Mouse (Mus musculus): ENCODE measurements around the gene Lima1. TPM values are rescaled to one million over a fixed set of nuclear protein-coding genes. Genes with fewer than 3 reads are reported as not detected.

Gene Lima1
- polyA plus RNA-seq, 1 experiment from 2014 or later = 87.1 TPM

- 0 out of 2 replicates have a peak overlapping the region, but pooled peaks have one; percentile 34 for H3K27ac ChIP-seq (replicated peaks)
- WGBS = 60% methylated on average over 15 of the region's 15 CpGs
These were observed 8.6 kb downstream of the Lima1 start for GRCm38 (mm10) chr15:99866450-99867221.

GRCm38 (mm10) chr15:99865942-99866341 lies 9.3 kb downstream of the Lima1 start:
- Histone ChIP-seq H3K9ac (no peak overlapping the region), H3K4me1 (peaks cover 9% of the 10 kb centered on the region; the same call in 1 of the 2 replicates), H3K4me2 (replicated peaks) (no peak overlapping the region), H3K9me3 (replicated peaks) (no peaks in the 10 kb centered on the region), H3K4me3 (replicated peaks) (no peak overlapping the region), H3K36me3 (no peaks in the 10 kb centered on the region), H3K27me3 (no peaks in the 10 kb centered on the region), H3K27ac (replicated peaks) (0 out of 2 replicates have a peak overlapping the region, but pooled peaks have one; percentile 34)
- 35% methylated on average over 5 of the region's 5 CpGs for WGBS
- ATAC-seq (ENCODE audit: insufficient number of reproducible peaks, low FRiP score, low TSS enrichment, low read depth) = no peak

More at GRCm38 (mm10) chr15:99866450-99867221, 8.6 kb downstream of the Lima1 start:
- no peak; the same call in 1 of the 2 replicates for ATAC-seq (ENCODE audit: insufficient number of reproducible peaks, low FRiP score, low TSS enrichment, low read depth)
- Histone ChIP-seq H3K36me3 (no peaks in the 10 kb centered on the region), H3K9ac (no peak overlapping the region), H3K9me3 (replicated peaks) (no peaks in the 10 kb centered on the region), H3K4me2 (replicated peaks) (no peak overlapping the region), H3K27me3 (no peaks in the 10 kb centered on the region), H3K4me1 (peaks cover 9% of the 10 kb centered on the region; the same call in 1 of the 2 replicates), H3K4me3 (replicated peaks) (no peak overlapping the region)

- no peak for ATAC-seq (ENCODE audit: insufficient number of reproducible peaks, low FRiP score, low TSS enrichment, low read depth)
- Histone ChIP-seq H3K9me3 (replicated peaks) (no peaks in the 10 kb centered on the region), H3K9ac (no peak overlapping the region), H3K27me3 (no peaks in the 10 kb centered on the region), H3K27ac (replicated peaks) (no peak overlapping the region), H3K36me3 (no peaks in the 10 kb centered on the region), H3K4me3 (replicated peaks) (no peak overlapping the region), H3K4me2 (replicated peaks) (no peak overlapping the region), H3K4me1 (peaks cover 9% of the 10 kb centered on the region; the same call in 1 of the 2 replicates)
- 88% methylated on average over 20 of the region's 20 CpGs for WGBS
These were observed 9.7 kb downstream of the Lima1 start for GRCm38 (mm10) chr15:99865494-99865941.

GRCm38 (mm10) chr15:99865046-99865445 lies 10.2 kb downstream of the Lima1 start:
- Histone ChIP-seq H3K27me3 (no peaks in the 10 kb centered on the region), H3K4me3 (replicated peaks) (no peak overlapping the region), H3K4me1 (peaks cover 9% of the 10 kb centered on the region; the same call in 1 of the 2 replicates), H3K27ac (replicated peaks) (no peak overlapping the region), H3K4me2 (replicated peaks) (no peak overlapping the region), H3K9ac (no peak overlapping the region), H3K36me3 (no peaks in the 10 kb centered on the region), H3K9me3 (replicated peaks) (no peaks in the 10 kb centered on the region)
- WGBS = 75% methylated on average over 7 of the region's 7 CpGs
- no peak for ATAC-seq (ENCODE audit: insufficient number of reproducible peaks, low FRiP score, low TSS enrichment, low read depth)

GRCm38 (mm10) chr15:99863786-99864185 lies 11.5 kb downstream of the Lima1 start:
- Histone ChIP-seq H3K4me1 (peaks cover 9% of the 10 kb centered on the region; the same call in 1 of the 2 replicates), H3K27me3 (no peaks in the 10 kb centered on the region), H3K36me3 (no peaks in the 10 kb centered on the region), H3K27ac (replicated peaks) (no peak overlapping the region), H3K4me3 (replicated peaks) (no peak overlapping the region), H3K9ac (no peak overlapping the region), H3K4me2 (replicated peaks) (no peak overlapping the region), H3K9me3 (replicated peaks) (no peaks in the 10 kb centered on the region)
- no peak for ATAC-seq (ENCODE audit: insufficient number of reproducible peaks, low FRiP score, low TSS enrichment, low read depth)
- 95% methylated on average over 8 of the region's 8 CpGs for WGBS

GRCm38 (mm10) chr15:99863358-99863757 lies 11.9 kb downstream of the Lima1 start:
- Histone ChIP-seq H3K27ac (replicated peaks) (no peak overlapping the region), H3K4me2 (replicated peaks) (no peak overlapping the region), H3K4me3 (replicated peaks) (no peak overlapping the region), H3K4me1 (peaks cover 9% of the 10 kb centered on the region; the same call in 1 of the 2 replicates), H3K27me3 (no peaks in the 10 kb centered on the region), H3K9me3 (replicated peaks) (no peaks in the 10 kb centered on the region), H3K9ac (no peak overlapping the region), H3K36me3 (no peaks in the 10 kb centered on the region)
- 90% methylated on average over 6 of the region's 6 CpGs for WGBS
- no peak for ATAC-seq (ENCODE audit: insufficient number of reproducible peaks, low FRiP score, low TSS enrichment, low read depth)

GRCm38 (mm10) chr15:99862473-99862872 lies 12.8 kb downstream of the Lima1 start:
- Histone ChIP-seq H3K36me3 (no peaks in the 10 kb centered on the region), H3K9me3 (replicated peaks) (no peaks in the 10 kb centered on the region), H3K27me3 (no peaks in the 10 kb centered on the region), H3K4me2 (replicated peaks) (no peak overlapping the region), H3K4me3 (replicated peaks) (no peak overlapping the region), H3K27ac (replicated peaks) (no peak overlapping the region), H3K9ac (no peak overlapping the region), H3K4me1 (peaks cover 11% of the 10 kb centered on the region; the same call in 1 of the 2 replicates)
- ATAC-seq (ENCODE audit: insufficient number of reproducible peaks, low FRiP score, low TSS enrichment, low read depth) = no peak
- 74% methylated on average over 11 of the region's 11 CpGs for WGBS

GRCm38 (mm10) chr15:99861955-99862354 lies 13.3 kb downstream of the Lima1 start:
- no peak for ATAC-seq (ENCODE audit: insufficient number of reproducible peaks, low FRiP score, low TSS enrichment, low read depth)
- H3K36me3 ChIP-seq = no peaks in the 10 kb centered on the region
- no peak overlapping the region for H3K9ac ChIP-seq
- no peaks in the 10 kb centered on the region for H3K9me3 ChIP-seq (replicated peaks)
- H3K27me3 ChIP-seq = no peaks in the 10 kb centered on the region
- H3K4me1 ChIP-seq = peaks cover 17% of the 10 kb centered on the region
- H3K4me3 ChIP-seq (replicated peaks) = no peak overlapping the region
- no peak overlapping the region for H3K4me2 ChIP-seq (replicated peaks)
- WGBS = 32% methylated on average over 11 of the region's 11 CpGs
- 0 out of 2 replicates have a peak overlapping the region, but pooled peaks have one; percentile 13 for H3K27ac ChIP-seq (replicated peaks)

GRCm38 (mm10) chr15:99861536-99861935 lies 13.7 kb downstream of the Lima1 start:
- Histone ChIP-seq H3K27ac (replicated peaks) (0 out of 2 replicates have a peak overlapping the region, but pooled peaks have one; percentile 13), H3K36me3 (no peaks in the 10 kb centered on the region), H3K27me3 (no peaks in the 10 kb centered on the region), H3K4me2 (replicated peaks) (no peak overlapping the region), H3K4me3 (replicated peaks) (no peak overlapping the region), H3K9me3 (replicated peaks) (no peaks in the 10 kb centered on the region), H3K4me1 (peaks cover 18% of the 10 kb centered on the region), H3K9ac (no peak overlapping the region)
- 56% methylated on average over 6 of the region's 6 CpGs for WGBS
- ATAC-seq (ENCODE audit: insufficient number of reproducible peaks, low FRiP score, low TSS enrichment, low read depth) = no peak

- Histone ChIP-seq H3K9ac (no peak overlapping the region), H3K27me3 (no peaks in the 10 kb centered on the region), H3K36me3 (no peaks in the 10 kb centered on the region), H3K4me2 (replicated peaks) (no peak overlapping the region), H3K9me3 (replicated peaks) (no peaks in the 10 kb centered on the region), H3K27ac (replicated peaks) (no peak overlapping the region), H3K4me1 (peaks cover 15% of the 10 kb centered on the region), H3K4me3 (replicated peaks) (no peak overlapping the region)
- ATAC-seq (ENCODE audit: insufficient number of reproducible peaks, low FRiP score, low TSS enrichment, low read depth) = no peak
- WGBS = 45% methylated on average over 9 of the region's 9 CpGs
These were observed 15.4 kb downstream of the Lima1 start for GRCm38 (mm10) chr15:99859644-99860392.

GRCm38 (mm10) chr15:99857479-99857878 lies 17.8 kb downstream of the Lima1 start:
- WGBS = 46% methylated on average over 8 of the region's 8 CpGs
- ATAC-seq (ENCODE audit: insufficient number of reproducible peaks, low FRiP score, low TSS enrichment, low read depth) = 0 out of 2 replicates have a peak, but pooled peaks have one; percentile 29

More at GRCm38 (mm10) chr15:99857479-99857878, 17.8 kb downstream of the Lima1 start:
- Histone ChIP-seq H3K27me3 (no peaks in the 10 kb centered on the region), H3K4me3 (replicated peaks) (no peak overlapping the region), H3K9ac (no peak overlapping the region), H3K4me2 (replicated peaks) (no peak overlapping the region), H3K9me3 (replicated peaks) (no peaks in the 10 kb centered on the region), H3K4me1 (peaks cover 11% of the 10 kb centered on the region), H3K36me3 (no peaks in the 10 kb centered on the region), H3K27ac (replicated peaks) (no peak overlapping the region)
